Mouse (Mus musculus) Patski (cell line): ENCODE measurements around the gene Gm8332. TPM values are rescaled to one million over a fixed set of nuclear protein-coding genes. Genes with fewer than 3 reads are reported as not detected.
"Not testable (repeated sequence)": the region's sequence is repeated elsewhere in the genome, so short reads cannot be mapped to it uniquely, and the experiment has no call there.

Source experiments
- ATAC-seq: fragments of 100-300 bp; one replicate; pipeline ENCODE4 v1.8.0; 2021
- CTCF ChIA-PET: fragments of 350-600 bp; sonication (Branson Sonifier 250); formaldehyde crosslinking; loops from one replicate; lab custom pipeline; 2022; ENCODE audit warnings: inconsistent platforms; lab: Charles Lee
- POLR2A ChIA-PET: fragments of 350-600 bp; sonication (Branson Sonifier 250); formaldehyde crosslinking; loops from one replicate; lab custom pipeline; 2022; ENCODE audit warnings: antibody characterized with exemption, inconsistent platforms; lab: Charles Lee
- DNase-seq: peaks from one replicate; pipeline ENCODE4 v3.0.0-alpha.2; 2011; ENCODE audit warnings: low read depth, low spot score
- H3K27me3 ChIP-seq: fragments of 371-371 bp; one replicate; pipeline ENCODE4 v1.5.1; 2021
- CTCF ChIP-seq: fragments of 100-300 bp; IDR thresholded peaks from one replicate; pipeline ENCODE4 v1.5.1; 2021
- in situ Hi-C: fragments of 300-500 bp; cut with MboI; formaldehyde crosslinking; loops from 3 replicates; pipeline ENCODE4 v1.11.1; 2018; ENCODE audit warnings: low pct_unique_long_range_greater_than_20kb, mixed read lengths
- polyA plus RNA-seq: library from polyadenylated mRNA; unstranded; gene quantifications from one replicate; pipeline ENCODE4 v1.2.3, GENCODE M21; 2021

Gm8332 gene
- 14.2 TPM for polyA plus RNA-seq

DNA sequence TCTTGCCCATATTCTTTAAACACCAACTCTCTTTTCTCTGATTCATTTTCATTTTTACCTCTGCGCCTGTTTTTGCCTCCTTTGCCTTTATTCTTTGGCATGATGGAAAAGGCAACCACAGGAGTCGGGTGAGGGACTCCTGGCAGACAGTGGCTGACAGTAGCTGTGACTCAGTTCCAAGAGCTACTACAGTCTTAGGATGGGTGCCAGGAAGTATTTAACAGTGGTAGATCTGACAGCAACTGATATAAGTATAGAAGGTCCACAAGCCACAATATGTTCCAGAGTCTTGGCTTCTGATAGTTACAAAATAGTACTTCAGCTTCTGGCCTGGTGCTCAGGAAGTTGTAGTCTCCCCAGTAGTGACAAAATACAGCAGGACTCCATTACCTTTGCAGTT is at the start of gene Gm8332:
Gene Gm8332, minus strand, starts transcription at position 101 of the 400 bp plus-strand sequence.
- CTCF ChIA-PET, ATAC-seq, DNase-seq, POLR2A ChIA-PET, H3K27me3 ChIP-seq: not testable (repeated sequence)
- in situ Hi-C loops, result loop anchor here (10.0 kb wide), 1 partner anchor 355 kb away; the partner anchor contains the start of gene Gm2022

DNA sequence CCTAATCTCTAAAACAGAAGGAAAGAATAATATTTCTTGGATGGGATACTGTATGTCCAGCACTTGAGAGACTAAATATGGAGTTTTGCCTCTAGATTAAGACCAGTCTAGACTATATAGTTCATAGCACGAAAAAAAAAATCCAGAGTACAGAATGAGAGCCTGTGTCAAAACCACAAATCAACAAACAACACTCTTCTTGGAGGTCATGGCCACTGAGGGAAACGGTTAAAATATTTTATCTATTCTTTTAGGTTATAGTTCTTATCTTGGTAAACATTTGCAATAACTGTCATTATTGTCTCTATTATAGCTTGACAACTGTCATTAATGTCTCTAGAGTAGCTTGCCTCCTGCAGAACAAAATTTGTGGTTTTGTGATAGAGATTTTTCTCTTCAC is 47.3 kb upstream of the Gm8332 start:
- ATAC-seq, POLR2A ChIA-PET, H3K27me3 ChIP-seq, in situ Hi-C loops, CTCF ChIA-PET, DNase-seq: not testable (repeated sequence)

DNA sequence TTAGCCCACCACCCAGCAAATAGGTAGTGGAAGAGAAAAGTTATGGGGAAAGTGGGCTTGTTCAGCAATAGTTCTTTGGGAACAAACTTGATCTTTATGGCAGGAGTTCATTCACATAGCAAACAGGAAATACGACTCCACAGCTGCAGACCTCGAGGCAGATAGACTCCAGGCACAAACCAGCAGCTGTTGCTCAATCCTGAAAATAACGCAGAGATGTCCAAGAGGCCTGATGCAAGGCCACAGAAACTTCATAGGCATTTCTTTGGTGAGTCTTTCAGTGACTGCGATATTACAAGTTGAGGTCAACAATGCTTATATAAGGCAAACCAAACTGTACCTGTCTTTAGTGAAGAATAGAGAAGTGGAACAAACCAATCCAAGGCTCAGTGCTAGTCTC is 43.2 kb upstream of the Gm8332 start:
- CTCF ChIA-PET, POLR2A ChIA-PET, in situ Hi-C loops, DNase-seq, H3K27me3 ChIP-seq, ATAC-seq: not testable (repeated sequence)

DNA sequence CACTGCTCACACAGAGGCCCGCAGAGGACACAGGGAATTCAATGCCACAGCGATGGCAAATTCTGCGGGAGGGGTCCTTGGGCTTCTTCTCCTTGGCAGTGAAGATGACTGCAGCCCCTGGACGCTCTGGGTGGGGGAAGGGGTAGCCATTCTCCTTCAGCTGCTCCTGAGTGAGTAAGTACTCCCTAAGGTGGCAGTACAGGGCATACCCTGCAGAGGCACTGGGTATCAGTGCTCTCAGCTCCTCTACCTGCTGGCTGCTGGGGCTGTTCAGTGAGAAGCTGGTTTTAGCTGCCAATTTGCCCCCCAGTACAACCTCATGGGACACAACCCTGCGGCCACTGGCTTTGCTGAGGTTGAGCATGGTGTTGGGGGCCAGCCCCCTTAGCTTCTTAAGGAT is 35.3 kb upstream of the Gm8332 start:
- ATAC-seq, CTCF ChIA-PET, H3K27me3 ChIP-seq, POLR2A ChIA-PET, in situ Hi-C loops, DNase-seq: not testable (repeated sequence)

DNA sequence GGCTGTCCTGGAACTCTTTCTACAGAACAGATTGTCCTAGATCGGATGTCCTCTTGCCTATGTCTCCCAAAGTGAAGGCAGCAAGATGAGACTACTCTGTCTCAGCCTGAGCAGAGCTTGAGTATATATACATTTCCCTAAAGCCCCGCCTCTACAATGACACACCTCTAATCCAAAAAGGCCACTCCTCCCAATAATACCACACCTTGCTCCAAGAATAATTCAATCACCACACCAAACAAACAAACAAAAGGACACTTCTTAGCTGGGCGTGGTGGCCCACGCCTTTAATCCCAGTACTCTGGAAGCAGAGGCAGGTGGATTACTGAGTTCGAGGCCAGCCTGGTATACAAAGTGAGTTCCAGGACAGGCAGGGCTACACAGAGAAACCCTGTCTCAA is 24.5 kb upstream of the Gm8332 start, which contains the start of gene Gm5662:
Gene Gm5662, minus strand, starts transcription at position 101 of the 400 bp plus-strand sequence.
- ATAC-seq, POLR2A ChIA-PET, in situ Hi-C loops, DNase-seq, CTCF ChIA-PET, H3K27me3 ChIP-seq: not testable (repeated sequence)

DNA sequence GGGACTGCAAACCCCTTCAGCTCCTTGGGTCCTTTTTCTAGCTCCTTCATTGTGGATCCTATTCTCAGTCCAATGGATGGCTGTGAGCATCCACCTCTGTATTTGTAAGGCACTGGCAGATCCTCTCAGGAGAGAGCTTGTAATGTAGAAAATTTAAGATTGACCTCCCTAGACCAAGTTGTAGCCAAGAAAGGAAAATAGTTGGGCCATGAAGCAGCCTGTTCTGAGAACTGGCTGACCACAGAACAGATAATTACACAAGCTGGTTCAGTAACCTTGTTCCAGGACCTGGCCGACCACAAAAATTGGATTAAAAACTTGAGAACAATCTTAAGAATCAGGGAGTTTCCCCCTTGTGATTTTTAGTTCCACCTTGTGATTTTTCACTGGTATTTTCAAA is 7.3 kb upstream of the Gm8332 start:
- no peaks in the 10 kb centered on the region for H3K27me3 ChIP-seq
- peak; percentile 72 for DNase-seq
- ChIA-PET POLR2A (no interaction called here), CTCF (no interaction called here)
- peak; percentile 78 for ATAC-seq
- no peak for TF ChIP-seq CTCF
- in situ Hi-C loops, result loop anchor here (10.0 kb wide), 1 partner anchor 362 kb away; the partner anchor contains the start of gene Gm2022

DNA sequence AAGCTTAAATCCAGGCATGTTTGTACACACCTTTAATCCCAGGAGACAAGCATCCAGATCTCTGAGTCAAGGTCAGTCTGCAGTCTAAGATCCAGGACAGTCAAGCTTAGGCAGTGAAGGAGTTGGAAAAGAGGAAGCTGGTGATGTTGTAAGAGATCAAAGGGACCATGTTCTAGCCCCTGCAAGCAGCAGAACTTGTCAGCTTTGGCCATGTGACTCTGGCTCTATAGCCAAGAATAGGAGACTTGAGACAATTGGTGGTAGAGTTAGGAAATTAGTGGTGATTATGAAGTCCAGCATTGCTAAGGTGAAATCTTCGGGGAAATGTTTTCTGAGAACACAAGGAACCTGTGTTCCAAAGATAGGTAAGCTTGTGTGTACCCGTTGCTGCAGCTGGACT is 6.0 kb upstream of the Gm8332 start:
- H3K27me3 ChIP-seq, CTCF ChIA-PET, ATAC-seq, POLR2A ChIA-PET, DNase-seq: not testable (repeated sequence)
- in situ Hi-C loops, result loop anchor here (10.0 kb wide), 1 partner anchor 361 kb away; the partner anchor contains the start of gene Gm2022

DNA sequence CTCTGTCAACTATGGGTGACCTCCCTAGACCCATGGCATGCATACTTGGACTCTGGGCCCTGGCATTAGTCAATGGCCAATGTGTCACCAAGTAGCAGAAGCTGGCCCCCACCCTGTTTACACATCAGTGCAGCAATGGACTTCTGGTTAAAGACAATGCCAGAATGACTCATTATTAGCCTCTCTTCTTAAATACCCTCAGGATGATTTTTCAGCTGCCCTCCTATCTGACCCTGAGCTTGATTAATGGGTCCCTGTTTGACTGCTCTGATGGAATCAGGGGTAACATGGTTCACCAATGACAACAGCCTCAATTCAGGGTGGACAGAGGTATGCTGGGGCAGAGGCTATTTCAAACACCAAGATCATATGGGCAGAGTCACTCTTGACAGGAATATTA is 4.1 kb downstream of the Gm8332 start:
- H3K27me3 ChIP-seq, DNase-seq, CTCF ChIA-PET, POLR2A ChIA-PET, in situ Hi-C loops: not testable (repeated sequence)
- ATAC-seq, result peak; percentile 47

DNA sequence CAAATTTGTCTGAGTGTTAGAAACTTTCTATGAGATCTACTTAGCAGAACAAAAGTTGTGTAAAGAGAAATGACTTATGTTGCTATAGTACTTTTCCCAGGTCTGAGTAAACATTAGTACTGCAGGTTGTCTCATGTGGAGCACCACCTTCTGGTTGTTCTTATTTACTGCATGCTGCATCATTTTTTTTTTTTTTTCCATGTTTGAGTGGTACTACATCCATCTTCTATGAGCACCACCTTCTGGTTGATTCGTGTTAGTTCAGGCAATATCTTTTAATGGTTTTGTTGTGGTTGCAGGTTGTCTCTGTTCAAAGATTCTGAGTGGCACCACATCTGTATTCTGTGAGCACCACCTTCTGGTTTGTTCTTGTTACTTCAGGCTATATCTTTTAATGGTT is 7.0 kb downstream of the Gm8332 start:
- DNase-seq, in situ Hi-C loops, H3K27me3 ChIP-seq, ATAC-seq, POLR2A ChIA-PET, CTCF ChIA-PET: not testable (repeated sequence)

DNA sequence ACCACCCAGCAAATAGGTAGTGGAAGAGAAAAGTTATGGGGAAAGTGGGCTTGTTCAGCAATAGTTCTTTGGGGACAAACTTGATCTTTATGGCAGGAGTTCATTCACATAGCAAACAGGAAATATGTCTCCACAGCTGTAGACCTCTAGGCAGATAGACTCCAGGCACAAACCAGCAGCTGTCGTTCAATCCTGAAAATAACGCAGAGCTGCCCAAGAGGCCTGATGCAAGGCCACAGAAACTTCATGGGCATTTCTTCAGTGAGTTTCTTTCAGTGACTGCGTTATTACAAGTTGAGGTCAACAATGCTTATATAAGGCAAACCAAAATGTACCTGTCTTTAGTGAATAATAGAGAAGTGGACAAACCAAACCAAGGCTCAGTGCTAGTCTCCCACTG is 30.5 kb downstream of the Gm8332 start:
- POLR2A ChIA-PET, result no interaction called here
- no peak for TF ChIP-seq CTCF
- in situ Hi-C loops, result no loop called here

DNA sequence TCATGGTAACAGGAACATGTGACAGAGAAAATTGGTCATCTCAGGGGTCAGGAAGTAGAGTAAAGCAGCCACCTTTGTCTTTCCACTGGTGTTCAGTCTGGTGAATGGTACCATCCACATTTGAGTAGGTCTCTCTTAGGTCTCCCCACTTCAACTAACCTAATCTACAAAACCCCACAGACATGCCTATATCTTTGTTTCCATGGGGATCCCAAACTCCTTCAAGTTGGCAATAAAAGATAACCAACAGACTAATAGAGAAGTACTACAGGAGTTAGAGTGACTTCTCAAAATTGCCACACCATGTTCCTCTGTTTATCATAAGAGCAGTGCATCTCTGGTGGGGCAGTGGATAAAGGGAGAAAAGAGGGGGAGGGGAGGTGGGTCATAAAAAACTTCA is 31.8 kb downstream of the Gm8332 start:
- DNase-seq, CTCF ChIA-PET, POLR2A ChIA-PET, ATAC-seq, H3K27me3 ChIP-seq, in situ Hi-C loops: not testable (repeated sequence)

More for the DNA sequence above, 30.5 kb downstream of the Gm8332 start:
- H3K27me3 ChIP-seq, result no peaks in the 10 kb centered on the region
- ATAC-seq (no peak), DNase-seq (no peak)
- CTCF ChIA-PET, result no interaction called here

DNA sequence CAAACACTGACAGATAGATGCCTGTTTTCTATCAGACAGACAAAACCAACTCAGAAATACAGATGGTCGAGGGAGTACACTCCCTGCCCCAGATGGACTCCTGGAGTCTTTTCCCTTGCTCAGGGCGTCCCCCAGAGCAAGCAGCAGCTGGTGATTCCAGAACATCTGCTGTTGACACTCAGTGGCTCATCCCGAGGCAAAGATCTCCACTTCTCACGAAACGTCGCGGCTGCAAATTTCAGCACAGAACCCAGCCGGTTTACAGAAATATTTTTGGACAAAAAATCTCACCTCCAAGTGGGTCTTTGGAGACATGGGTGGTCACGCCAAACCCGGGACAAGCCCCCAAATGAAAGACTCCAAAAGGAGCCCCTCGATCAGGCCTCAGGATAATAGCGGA is 35.3 kb downstream of the Gm8332 start:
- ChIA-PET CTCF (no interaction called here), POLR2A (no interaction called here)
- DNase-seq (no peak), ATAC-seq (no peak)
- no peak for TF ChIP-seq CTCF
- H3K27me3 ChIP-seq, result no peaks in the 10 kb centered on the region
- in situ Hi-C loops, result no loop called here

DNA sequence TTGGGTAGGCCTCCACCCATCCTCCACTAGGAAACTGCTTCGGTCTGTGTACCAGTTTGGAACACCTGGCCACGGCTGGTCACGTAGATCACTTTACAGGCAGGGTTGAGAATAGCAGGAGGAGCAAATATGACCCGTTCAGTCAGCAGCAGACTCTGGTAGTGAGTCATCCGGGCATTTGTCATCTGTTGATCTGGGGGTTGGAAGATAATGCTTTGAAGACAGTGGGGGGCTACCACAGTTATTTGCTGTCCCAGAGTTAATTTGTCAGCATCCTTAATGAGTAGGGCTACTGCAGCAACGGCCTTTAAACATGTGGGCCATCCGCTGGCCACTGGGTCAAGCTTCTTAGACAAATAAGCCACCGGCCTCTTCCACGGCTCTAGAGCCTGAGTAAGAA is 38.4 kb downstream of the Gm8332 start:
- CTCF ChIA-PET, ATAC-seq, H3K27me3 ChIP-seq, in situ Hi-C loops, POLR2A ChIA-PET, DNase-seq: not testable (repeated sequence)
